Mouse (Mus musculus): Measurements from ENCODE around the gene Mcu. TPM values are rescaled to one million over a fixed set of nuclear protein-coding genes. Genes with fewer than 3 reads are reported as not detected.

The Mcu gene
- polyA plus RNA-seq, 1 experiment from 2014 or later, result 22.0 TPM

DNA sequence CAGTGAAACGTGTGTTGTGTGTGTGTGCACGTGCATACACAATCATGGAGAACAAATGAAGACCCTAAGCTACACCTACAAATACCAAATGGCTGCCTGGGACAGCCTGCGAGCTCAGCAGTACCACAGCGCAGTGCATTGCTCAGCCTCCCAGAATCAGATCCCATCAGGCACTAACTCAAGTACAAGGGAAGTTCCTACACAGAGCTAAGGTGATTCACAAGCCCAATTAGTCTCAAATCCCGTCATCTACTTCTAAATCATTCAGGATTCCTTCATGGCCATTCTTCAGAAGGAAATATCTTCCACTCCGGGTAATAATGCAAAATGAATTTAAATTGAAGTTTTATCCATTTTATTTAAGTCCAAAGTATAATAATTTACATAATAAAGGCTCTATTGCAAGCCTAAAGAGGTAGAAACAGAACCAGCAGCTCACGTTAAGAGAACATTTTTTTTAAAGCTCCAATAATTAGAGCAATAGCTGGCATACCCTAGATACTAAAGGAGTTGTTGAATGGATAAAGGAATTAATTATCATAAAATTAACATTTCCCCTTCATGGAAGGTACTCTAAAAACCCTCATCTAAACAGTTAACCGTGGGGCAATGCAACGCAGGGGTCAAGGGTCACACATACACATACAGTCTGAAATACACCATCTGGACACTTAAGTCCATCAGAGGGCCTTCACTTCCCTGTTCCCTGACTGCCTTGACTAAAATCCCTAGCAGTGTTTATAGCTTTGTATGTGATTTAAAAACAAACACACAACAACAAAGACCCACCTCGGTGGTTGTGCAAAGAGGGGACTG is 47.6 kb downstream of the Mcu start:
- WGBS, result 82% methylated on average over 10 of the region's 10 CpGs
- H3K36me3 ChIP-seq, result 0 out of 2 replicates have a peak, but pooled peaks cover 4% of the 10 kb centered on the region
- H3K4me3 ChIP-seq, result no peak overlapping the region
- H3K4me1 ChIP-seq (replicated peaks), result peaks cover 9% of the 10 kb centered on the region
- no peak overlapping the region for H3K9ac ChIP-seq
- no peaks in the 10 kb centered on the region for H3K9me3 ChIP-seq (replicated peaks)
- no peak for ATAC-seq (replicated peaks; ENCODE audit: insufficient number of reproducible peaks, insufficient read depth, low FRiP score, low read depth)
- no peak overlapping the region for H3K4me2 ChIP-seq
- H3K27ac ChIP-seq, result no peak overlapping the region
- no peaks in the 10 kb centered on the region for H3K27me3 ChIP-seq

DNA sequence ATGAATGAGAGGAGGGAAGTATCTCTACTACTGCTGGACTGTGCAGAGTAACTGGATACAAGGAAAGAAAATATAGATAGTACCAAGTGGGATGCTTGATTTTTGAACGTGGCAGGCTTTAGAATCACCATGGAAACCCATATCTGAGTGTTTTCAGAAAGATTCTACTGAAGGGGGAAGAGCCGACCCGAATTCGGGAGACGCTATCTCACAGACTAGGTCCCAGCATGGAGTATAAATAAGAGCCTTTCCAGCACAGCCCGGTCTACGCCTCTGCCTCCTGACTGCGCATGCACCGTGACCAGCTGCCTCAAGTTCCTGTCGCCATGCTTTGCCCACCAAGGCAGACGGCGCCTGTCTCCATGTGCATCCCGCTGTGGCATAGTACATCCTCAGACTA is 49.5 kb downstream of the Mcu start:
- Histone ChIP-seq H3K4me2 (no peak overlapping the region), H3K9ac (no peak overlapping the region)

GRCm38 (mm10) chr10:59565995-59566410 is 50.5 kb downstream of the Mcu start:
- H3K4me1 ChIP-seq (replicated peaks), result peaks cover 9% of the 10 kb centered on the region
- no peak for ATAC-seq (replicated peaks; ENCODE audit: insufficient number of reproducible peaks, insufficient read depth, low FRiP score, low read depth)
- no peak overlapping the region for H3K27ac ChIP-seq
- no peak overlapping the region for H3K9ac ChIP-seq
- H3K4me3 ChIP-seq, result no peak overlapping the region
- H3K27me3 ChIP-seq, result no peaks in the 10 kb centered on the region
- H3K9me3 ChIP-seq (replicated peaks), result no peaks in the 10 kb centered on the region
- H3K36me3 ChIP-seq, result no peaks in the 10 kb centered on the region
- WGBS, result 64% methylated on average over 2 of the region's 2 CpGs
- no peak overlapping the region for H3K4me2 ChIP-seq

More for the DNA sequence above, 49.5 kb downstream of the Mcu start:
- no peaks in the 10 kb centered on the region for H3K36me3 ChIP-seq
- no peaks in the 10 kb centered on the region for H3K9me3 ChIP-seq (replicated peaks)
- no peaks in the 10 kb centered on the region for H3K27me3 ChIP-seq
- H3K27ac ChIP-seq, result no peak overlapping the region
- WGBS, result 82% methylated on average over 13 of the region's 13 CpGs
- no peak overlapping the region for H3K4me3 ChIP-seq
- no peak for ATAC-seq (replicated peaks; ENCODE audit: insufficient number of reproducible peaks, insufficient read depth, low FRiP score, low read depth)
- peaks cover 9% of the 10 kb centered on the region for H3K4me1 ChIP-seq (replicated peaks)

- H3K4me1 ChIP-seq (replicated peaks), result peaks cover 3% of the 10 kb centered on the region; the same call in 1 of the 2 replicates
- no peaks in the 10 kb centered on the region for H3K9me3 ChIP-seq (replicated peaks)
- 78% methylated on average over 5 of the region's 5 CpGs for WGBS
- no peaks in the 10 kb centered on the region for H3K36me3 ChIP-seq
- ATAC-seq (replicated peaks; ENCODE audit: insufficient number of reproducible peaks, insufficient read depth, low FRiP score, low read depth), result no peak
- H3K27me3 ChIP-seq, result no peaks in the 10 kb centered on the region
- no peak overlapping the region for H3K9ac ChIP-seq
- H3K27ac ChIP-seq, result no peak overlapping the region
- no peak overlapping the region for H3K4me2 ChIP-seq
- H3K4me3 ChIP-seq, result no peak overlapping the region
These were observed 51.9 kb downstream of the Mcu start for GRCm38 (mm10) chr10:59564551-59564950.

- H3K27me3 ChIP-seq, result no peaks in the 10 kb centered on the region
These were observed 54.0 kb downstream of the Mcu start for GRCm38 (mm10) chr10:59562511-59562910.

GRCm38 (mm10) chr10:59560126-59560525 is 56.4 kb downstream of the Mcu start:
- no peaks in the 10 kb centered on the region for H3K36me3 ChIP-seq
- no peak for ATAC-seq (replicated peaks; ENCODE audit: insufficient number of reproducible peaks, insufficient read depth, low FRiP score, low read depth)
- no peaks in the 10 kb centered on the region for H3K9me3 ChIP-seq (replicated peaks)
- WGBS, result 88% methylated on average over 5 of the region's 5 CpGs
- no peak overlapping the region for H3K4me2 ChIP-seq
- no peaks in the 10 kb centered on the region for H3K27me3 ChIP-seq
- no peak overlapping the region for H3K9ac ChIP-seq
- H3K4me1 ChIP-seq (replicated peaks), result peaks cover 11% of the 10 kb centered on the region
- H3K4me3 ChIP-seq, result no peak overlapping the region
- no peak overlapping the region for H3K27ac ChIP-seq

More at GRCm38 (mm10) chr10:59562511-59562910, 54.0 kb downstream of the Mcu start:
- ATAC-seq (replicated peaks; ENCODE audit: insufficient number of reproducible peaks, insufficient read depth, low FRiP score, low read depth), result no peak
- no peak overlapping the region for H3K4me3 ChIP-seq
- H3K4me1 ChIP-seq (replicated peaks), result 0 out of 2 replicates have a peak, but pooled peaks cover 3% of the 10 kb centered on the region
- H3K9me3 ChIP-seq (replicated peaks), result no peaks in the 10 kb centered on the region
- no peak overlapping the region for H3K4me2 ChIP-seq
- no peaks in the 10 kb centered on the region for H3K36me3 ChIP-seq
- H3K27ac ChIP-seq, result 0 out of 2 replicates have a peak overlapping the region, but pooled peaks have one; percentile 14
- 55% methylated on average over 4 of the region's 4 CpGs for WGBS
- H3K9ac ChIP-seq, result no peak overlapping the region

DNA sequence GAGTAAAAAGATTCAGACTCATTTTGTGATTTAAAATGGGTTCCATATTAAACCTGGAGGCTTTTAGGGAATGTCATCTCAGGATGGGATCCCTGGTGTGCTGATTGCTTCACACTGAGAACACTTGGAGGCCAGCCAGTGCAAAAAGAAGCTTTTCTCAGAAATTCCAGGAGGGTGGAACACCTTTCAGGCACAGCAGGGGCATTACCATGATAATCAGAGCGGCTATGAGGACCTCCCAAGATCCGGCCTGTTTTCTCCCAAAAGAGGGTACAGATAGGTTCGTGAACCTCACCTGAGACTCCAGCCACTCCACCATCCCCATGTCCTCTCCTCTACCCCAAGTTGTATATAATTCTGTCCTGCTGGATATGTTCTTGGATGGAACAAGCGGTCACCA is 57.9 kb downstream of the Mcu start:
- Histone ChIP-seq H3K4me1 (replicated peaks) (peaks cover 11% of the 10 kb centered on the region), H3K9ac (no peak overlapping the region), H3K27ac (no peak overlapping the region), H3K4me3 (no peak overlapping the region), H3K4me2 (no peak overlapping the region), H3K27me3 (no peaks in the 10 kb centered on the region), H3K36me3 (no peaks in the 10 kb centered on the region), H3K9me3 (replicated peaks) (0 out of 2 replicates have a peak, but pooled peaks cover 3% of the 10 kb centered on the region)
- 80% methylated on average over 4 of the region's 4 CpGs for WGBS
- no peak for ATAC-seq (replicated peaks; ENCODE audit: insufficient number of reproducible peaks, insufficient read depth, low FRiP score, low read depth)

DNA sequence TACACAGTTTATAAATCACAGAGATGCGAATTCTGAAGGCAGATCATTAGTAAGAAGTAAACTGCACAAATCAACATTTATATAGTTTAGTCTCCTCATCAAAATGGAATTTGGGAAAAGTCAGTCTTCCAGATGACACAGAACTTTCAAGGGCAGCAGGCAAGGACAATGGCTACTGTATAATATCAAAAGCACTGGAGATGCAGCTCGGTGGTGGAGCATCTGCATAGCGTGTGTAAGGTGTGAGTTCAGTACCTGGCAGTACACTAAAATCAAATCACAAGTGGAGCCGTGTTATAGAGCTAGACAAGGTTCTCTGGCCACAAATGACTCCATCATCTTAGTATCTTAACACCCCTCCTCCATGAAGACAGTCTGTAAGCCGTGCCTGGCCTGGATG is 58.3 kb downstream of the Mcu start:
- 85% methylated on average over 5 of the region's 5 CpGs for WGBS
- Histone ChIP-seq H3K27ac (no peak overlapping the region), H3K9ac (no peak overlapping the region), H3K36me3 (no peaks in the 10 kb centered on the region), H3K4me2 (no peak overlapping the region), H3K4me1 (replicated peaks) (peaks cover 11% of the 10 kb centered on the region), H3K9me3 (replicated peaks) (0 out of 2 replicates have a peak, but pooled peaks cover 3% of the 10 kb centered on the region), H3K4me3 (no peak overlapping the region), H3K27me3 (no peaks in the 10 kb centered on the region)
- ATAC-seq (replicated peaks; ENCODE audit: insufficient number of reproducible peaks, insufficient read depth, low FRiP score, low read depth), result no peak

- Histone ChIP-seq H3K27me3 (no peaks in the 10 kb centered on the region), H3K27ac (no peak overlapping the region; the same call in 1 of the 2 replicates), H3K9ac (no peak overlapping the region), H3K36me3 (no peaks in the 10 kb centered on the region), H3K4me1 (replicated peaks) (peaks cover 18% of the 10 kb centered on the region), H3K9me3 (replicated peaks) (0 out of 2 replicates have a peak, but pooled peaks cover 3% of the 10 kb centered on the region), H3K4me2 (no peak overlapping the region), H3K4me3 (no peak overlapping the region)
- ATAC-seq (replicated peaks; ENCODE audit: insufficient number of reproducible peaks, insufficient read depth, low FRiP score, low read depth), result no peak
- 16% methylated on average over 5 of the region's 5 CpGs for whole genome bisulfite sequencing
These were observed 60.0 kb downstream of the Mcu start for GRCm38 (mm10) chr10:59556541-59556940.

- Histone ChIP-seq H3K4me1 (replicated peaks) (peaks cover 18% of the 10 kb centered on the region), H3K9me3 (replicated peaks) (0 out of 2 replicates have a peak, but pooled peaks cover 3% of the 10 kb centered on the region), H3K27me3 (no peaks in the 10 kb centered on the region), H3K4me2 (no peak overlapping the region), H3K36me3 (no peaks in the 10 kb centered on the region), H3K27ac (no peak overlapping the region), H3K9ac (no peak overlapping the region), H3K4me3 (no peak overlapping the region)
- 97% methylated on average over 1 of the region's 1 CpGs for WGBS
- no peak for ATAC-seq (replicated peaks; ENCODE audit: insufficient number of reproducible peaks, insufficient read depth, low FRiP score, low read depth)
These were observed 62.2 kb downstream of the Mcu start for GRCm38 (mm10) chr10:59554243-59554642.

DNA sequence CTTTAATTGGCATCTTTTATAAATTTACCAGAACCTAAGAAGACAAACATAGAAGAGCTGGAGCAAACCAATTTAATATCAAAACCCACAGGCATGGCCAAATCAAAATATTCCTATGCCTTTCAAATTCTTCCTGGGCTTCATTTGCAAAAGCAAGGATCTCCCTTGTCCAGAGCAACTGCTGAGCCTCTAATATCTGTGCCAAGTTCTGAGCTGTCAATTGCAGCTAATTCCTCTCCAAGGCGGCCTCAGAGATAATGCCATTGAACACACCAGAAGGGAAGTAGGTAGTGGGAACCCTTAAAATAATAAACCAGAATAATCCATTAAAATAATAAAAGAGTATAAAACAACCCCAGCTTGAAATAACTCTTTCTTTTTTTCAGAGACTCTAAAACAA is 64.0 kb downstream of the Mcu start:
- no peak for ATAC-seq (replicated peaks; ENCODE audit: insufficient number of reproducible peaks, insufficient read depth, low FRiP score, low read depth)
- H3K4me3 ChIP-seq, result no peak overlapping the region
- H3K9ac ChIP-seq, result no peak overlapping the region
- 25% methylated on average over 1 of the region's 1 CpGs for WGBS
- no peaks in the 10 kb centered on the region for H3K27me3 ChIP-seq
- H3K4me2 ChIP-seq, result no peak overlapping the region
- H3K9me3 ChIP-seq (replicated peaks), result 0 out of 2 replicates have a peak, but pooled peaks cover 3% of the 10 kb centered on the region
- peaks cover 18% of the 10 kb centered on the region for H3K4me1 ChIP-seq (replicated peaks)
- H3K27ac ChIP-seq, result no peak overlapping the region
- no peaks in the 10 kb centered on the region for H3K36me3 ChIP-seq
